Mouse (Mus musculus): ENCODE data around the gene Mtch1. TPM values are rescaled to one million over a fixed set of nuclear protein-coding genes. Genes with fewer than 3 reads are reported as not detected.

The Mtch1 gene
- polyA plus RNA-seq, 1 experiment from 2014 or later, result 316 TPM

- Histone ChIP-seq H3K4me1 (ENCODE audit: insufficient read depth, low read length) (peaks cover 9% of the 10 kb centered on the region), H3K36me3 (ENCODE audit: insufficient read depth, low read length) (no peaks in the 10 kb centered on the region; the same call in 1 of the 2 replicates)
- no peak for ATAC-seq (ENCODE audit: low FRiP score, low TSS enrichment)
Measured at GRCm38 (mm10) chr17:29313300-29313699, 34.4 kb downstream of the Mtch1 start.

GRCm38 (mm10) chr17:29312082-29312481 lies 35.7 kb downstream of the Mtch1 start:
- Histone ChIP-seq H3K36me3 (ENCODE audit: insufficient read depth, low read length) (no peaks in the 10 kb centered on the region; the same call in 1 of the 2 replicates), H3K9me3 (ENCODE audit: low read length) (peaks cover 6% of the 10 kb centered on the region; the same call in 1 of the 2 replicates), H3K27me3 (ENCODE audit: insufficient read depth, low read length) (no peaks in the 10 kb centered on the region), H3K4me1 (ENCODE audit: insufficient read depth, low read length) (peaks cover 9% of the 10 kb centered on the region), H3K27ac (ENCODE audit: low read length) (no peak overlapping the region), H3K4me3 (ENCODE audit: low read length) (no peak overlapping the region), H3K4me2 (replicated peaks; ENCODE audit: low read depth, low read length) (no peak overlapping the region), H3K9ac (replicated peaks; ENCODE audit: low read length) (no peak overlapping the region)
- 95% methylated on average over 2 of the region's 2 CpGs for WGBS
- ATAC-seq (ENCODE audit: low FRiP score, low TSS enrichment), result no peak

More at GRCm38 (mm10) chr17:29313300-29313699, 34.4 kb downstream of the Mtch1 start:
- Histone ChIP-seq H3K27me3 (ENCODE audit: insufficient read depth, low read length) (no peaks in the 10 kb centered on the region), H3K9me3 (ENCODE audit: low read length) (peaks cover 6% of the 10 kb centered on the region; the same call in 1 of the 2 replicates), H3K4me2 (replicated peaks; ENCODE audit: low read depth, low read length) (no peak overlapping the region), H3K9ac (replicated peaks; ENCODE audit: low read length) (no peak overlapping the region), H3K4me3 (ENCODE audit: low read length) (no peak overlapping the region), H3K27ac (ENCODE audit: low read length) (no peak overlapping the region)

GRCm38 (mm10) chr17:29311602-29312001 lies 36.1 kb downstream of the Mtch1 start:
- peaks cover 9% of the 10 kb centered on the region for H3K4me1 ChIP-seq (ENCODE audit: insufficient read depth, low read length)
- no peak overlapping the region for H3K4me2 ChIP-seq (replicated peaks; ENCODE audit: low read depth, low read length)
- H3K27ac ChIP-seq (ENCODE audit: low read length), result no peak overlapping the region
- H3K27me3 ChIP-seq (ENCODE audit: insufficient read depth, low read length), result no peaks in the 10 kb centered on the region
- H3K36me3 ChIP-seq (ENCODE audit: insufficient read depth, low read length), result no peaks in the 10 kb centered on the region; the same call in 1 of the 2 replicates
- peaks cover 6% of the 10 kb centered on the region; the same call in 1 of the 2 replicates for H3K9me3 ChIP-seq (ENCODE audit: low read length)
- ATAC-seq (ENCODE audit: low FRiP score, low TSS enrichment), result no peak
- H3K9ac ChIP-seq (replicated peaks; ENCODE audit: low read length), result no peak overlapping the region
- 91% methylated on average over 8 of the region's 8 CpGs for WGBS
- H3K4me3 ChIP-seq (ENCODE audit: low read length), result no peak overlapping the region

- Histone ChIP-seq H3K9ac (replicated peaks; ENCODE audit: low read length) (no peak overlapping the region), H3K9me3 (ENCODE audit: low read length) (peaks cover 6% of the 10 kb centered on the region; the same call in 1 of the 2 replicates), H3K36me3 (ENCODE audit: insufficient read depth, low read length) (no peaks in the 10 kb centered on the region; the same call in 1 of the 2 replicates), H3K27me3 (ENCODE audit: insufficient read depth, low read length) (no peaks in the 10 kb centered on the region), H3K4me3 (ENCODE audit: low read length) (no peak overlapping the region), H3K4me1 (ENCODE audit: insufficient read depth, low read length) (peaks cover 11% of the 10 kb centered on the region), H3K27ac (ENCODE audit: low read length) (no peak overlapping the region), H3K4me2 (replicated peaks; ENCODE audit: low read depth, low read length) (no peak overlapping the region)
- WGBS, result 61% methylated on average over 21 of the region's 21 CpGs
- ATAC-seq (ENCODE audit: low FRiP score, low TSS enrichment), result no peak
Measured at GRCm38 (mm10) chr17:29310056-29310623, 37.6 kb downstream of the Mtch1 start.

GRCm38 (mm10) chr17:29305871-29306270 lies 41.9 kb downstream of the Mtch1 start:
- peaks cover 5% of the 10 kb centered on the region; the same call in 1 of the 2 replicates for H3K36me3 ChIP-seq (ENCODE audit: insufficient read depth, low read length)
- 0 out of 2 replicates have a peak overlapping the region, but pooled peaks have one; percentile 28 for H3K27ac ChIP-seq (ENCODE audit: low read length)
- no peak overlapping the region for H3K4me2 ChIP-seq (replicated peaks; ENCODE audit: low read depth, low read length)
- no peak for ATAC-seq (ENCODE audit: low FRiP score, low TSS enrichment)
- H3K27me3 ChIP-seq (ENCODE audit: insufficient read depth, low read length), result no peaks in the 10 kb centered on the region
- H3K4me3 ChIP-seq (ENCODE audit: low read length), result no peak overlapping the region
- H3K9ac ChIP-seq (replicated peaks; ENCODE audit: low read length), result no peak overlapping the region; the same call in 1 of the 2 replicates
- H3K4me1 ChIP-seq (ENCODE audit: insufficient read depth, low read length), result peaks cover 45% of the 10 kb centered on the region
- 63% methylated on average over 7 of the region's 7 CpGs for WGBS
- no peaks in the 10 kb centered on the region for H3K9me3 ChIP-seq (ENCODE audit: low read length)

GRCm38 (mm10) chr17:29305058-29305806 lies 42.5 kb downstream of the Mtch1 start:
- H3K4me2 ChIP-seq (replicated peaks; ENCODE audit: low read depth, low read length), result 0 out of 2 replicates have a peak overlapping the region, but pooled peaks have one; percentile 14
- peaks cover 45% of the 10 kb centered on the region for H3K4me1 ChIP-seq (ENCODE audit: insufficient read depth, low read length)
- no peaks in the 10 kb centered on the region for H3K9me3 ChIP-seq (ENCODE audit: low read length)
- no peak for ATAC-seq (ENCODE audit: low FRiP score, low TSS enrichment)
- H3K9ac ChIP-seq (replicated peaks; ENCODE audit: low read length), result no peak overlapping the region
- H3K36me3 ChIP-seq (ENCODE audit: insufficient read depth, low read length), result peaks cover 10% of the 10 kb centered on the region
- 23% methylated on average over 15 of the region's 15 CpGs for WGBS
- H3K4me3 ChIP-seq (ENCODE audit: low read length), result no peak overlapping the region
- no peaks in the 10 kb centered on the region for H3K27me3 ChIP-seq (ENCODE audit: insufficient read depth, low read length)
- H3K27ac ChIP-seq (ENCODE audit: low read length), result 0 out of 2 replicates have a peak overlapping the region, but pooled peaks have one; percentile 28

GRCm38 (mm10) chr17:29304376-29305057 lies 43.2 kb downstream of the Mtch1 start:
- 44% methylated on average over 13 of the region's 13 CpGs for WGBS
- Histone ChIP-seq H3K27me3 (ENCODE audit: insufficient read depth, low read length) (no peaks in the 10 kb centered on the region), H3K27ac (ENCODE audit: low read length) (no peak overlapping the region), H3K4me2 (replicated peaks; ENCODE audit: low read depth, low read length) (no peak overlapping the region), H3K36me3 (ENCODE audit: insufficient read depth, low read length) (peaks cover 15% of the 10 kb centered on the region), H3K4me3 (ENCODE audit: low read length) (no peak overlapping the region), H3K9me3 (ENCODE audit: low read length) (no peaks in the 10 kb centered on the region), H3K9ac (replicated peaks; ENCODE audit: low read length) (no peak overlapping the region), H3K4me1 (ENCODE audit: insufficient read depth, low read length) (peaks cover 52% of the 10 kb centered on the region)
- ATAC-seq (ENCODE audit: low FRiP score, low TSS enrichment), result no peak

GRCm38 (mm10) chr17:29303856-29304255 lies 43.9 kb downstream of the Mtch1 start:
- Histone ChIP-seq H3K27me3 (ENCODE audit: insufficient read depth, low read length) (no peaks in the 10 kb centered on the region), H3K9ac (replicated peaks; ENCODE audit: low read length) (no peak overlapping the region), H3K36me3 (ENCODE audit: insufficient read depth, low read length) (peaks cover 15% of the 10 kb centered on the region), H3K27ac (ENCODE audit: low read length) (peak overlapping the region; percentile 70; the same call in 1 of the 2 replicates), H3K4me3 (ENCODE audit: low read length) (no peak overlapping the region), H3K4me2 (replicated peaks; ENCODE audit: low read depth, low read length) (no peak overlapping the region), H3K4me1 (ENCODE audit: insufficient read depth, low read length) (peaks cover 55% of the 10 kb centered on the region), H3K9me3 (ENCODE audit: low read length) (no peaks in the 10 kb centered on the region)
- no peak for ATAC-seq (ENCODE audit: low FRiP score, low TSS enrichment)
- 77% methylated on average over 3 of the region's 3 CpGs for WGBS

GRCm38 (mm10) chr17:29303087-29303486 lies 44.6 kb downstream of the Mtch1 start:
- Histone ChIP-seq H3K36me3 (ENCODE audit: insufficient read depth, low read length) (peaks cover 17% of the 10 kb centered on the region), H3K4me3 (ENCODE audit: low read length) (no peak overlapping the region)
- no peak for ATAC-seq (ENCODE audit: low FRiP score, low TSS enrichment)

More at GRCm38 (mm10) chr17:29303087-29303486, 44.6 kb downstream of the Mtch1 start:
- Histone ChIP-seq H3K27me3 (ENCODE audit: insufficient read depth, low read length) (no peaks in the 10 kb centered on the region), H3K4me2 (replicated peaks; ENCODE audit: low read depth, low read length) (no peak overlapping the region), H3K4me1 (ENCODE audit: insufficient read depth, low read length) (peaks cover 55% of the 10 kb centered on the region), H3K27ac (ENCODE audit: low read length) (peak overlapping the region; percentile 70), H3K9me3 (ENCODE audit: low read length) (no peaks in the 10 kb centered on the region), H3K9ac (replicated peaks; ENCODE audit: low read length) (peak overlapping the region; percentile 42)
- WGBS, result 38% methylated on average over 3 of the region's 3 CpGs

Data from kidney, embryonic 16.5 days (tissue).